Mouse (Mus musculus): ENCODE results near the gene Gcg.

DNA sequence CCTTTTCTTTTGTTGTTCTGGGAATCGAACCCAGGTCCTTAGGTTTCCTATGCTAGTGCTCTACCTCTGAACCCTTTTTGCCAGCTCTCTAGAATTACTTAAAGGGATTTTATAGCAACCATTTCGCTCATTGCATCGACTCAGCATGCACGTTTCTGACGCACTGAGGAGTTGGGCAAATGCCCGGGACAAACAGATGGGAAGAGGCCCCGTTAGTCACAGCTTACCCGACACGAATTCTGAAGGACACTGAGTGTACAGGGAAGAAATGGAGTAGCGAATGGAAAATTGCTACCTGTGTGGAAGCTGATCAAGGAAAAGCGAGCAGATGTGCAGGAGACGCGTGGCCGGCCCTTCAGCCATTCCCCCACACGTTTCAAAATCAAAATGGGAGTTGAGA is 30.0 kb upstream of the Gcg start:
- TF ChIP-seq CTCF (IDR thresholded peaks at IDR 0.05; ENCODE audit: extremely low read depth, insufficient read length, insufficient replicate concordance, low read depth, low read length) (no peak), POLR2A (IDR thresholded peaks at IDR 0.05; ENCODE audit: low read depth, low read length) (no peak)

Data from small intestine, adult 2 months (tissue).